Mouse (Mus musculus): Measurements from ENCODE around the gene Ldha. TPM values are rescaled to one million over a fixed set of nuclear protein-coding genes. Genes with fewer than 3 reads are reported as not detected.
"Not testable (repeated sequence)": the region's sequence is repeated elsewhere in the genome, so short reads cannot be mapped to it uniquely, and the experiment has no call there.

The Ldha gene
- polyA plus RNA-seq, 1 experiment from 2014 or later, result 4,161 TPM

- H3K4me3 ChIP-seq, result no peak overlapping the region
- DNase-seq (ENCODE audit: low spot score), result no peak
- H3K36me3 ChIP-seq, result peaks cover 26% of the 10 kb centered on the region
- no peak overlapping the region for H3K27ac ChIP-seq
- no peaks in the 10 kb centered on the region for H3K4me1 ChIP-seq
- no peaks in the 10 kb centered on the region for H3K9me3 ChIP-seq
- WGBS, result 62% methylated on average over 6 of the region's 6 CpGs
- no peaks in the 10 kb centered on the region for H3K27me3 ChIP-seq (ENCODE audit: insufficient read depth, poor library complexity, severe bottlenecking)
Measured at GRCm38 (mm10) chr7:46859031-46859430, 17.8 kb downstream of the Ldha start.

DNA sequence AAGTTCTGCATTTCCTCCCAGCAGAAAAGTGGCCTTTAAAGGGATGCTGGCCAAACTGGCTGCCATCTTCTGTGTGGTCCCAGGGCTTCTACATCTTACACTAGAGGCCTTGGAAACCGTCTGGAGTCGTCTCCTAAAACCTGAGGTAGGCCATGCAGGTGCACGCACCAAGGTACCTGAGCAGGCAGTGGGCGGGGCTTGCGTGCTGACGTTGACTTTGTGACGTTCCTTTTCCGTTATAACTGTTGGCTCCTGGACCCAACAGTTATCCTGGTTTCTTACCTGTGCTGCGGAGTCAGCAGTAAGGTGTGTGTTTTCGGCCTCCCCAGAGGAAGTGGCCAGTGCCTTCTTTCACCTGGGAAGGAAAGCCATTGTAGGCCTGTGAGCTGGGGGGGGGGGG, 19.7 kb downstream of the Ldha start, which contains the start of gene Ldhc:
Ldhc (plus strand) TSS at position 208 of the 400 bp plus-strand sequence.
- no peak for DNase-seq (ENCODE audit: low spot score)
- H3K27ac ChIP-seq, result no peak within 1 kb of the TSS
- no peaks in the 10 kb centered on the region for H3K27me3 ChIP-seq (ENCODE audit: insufficient read depth, poor library complexity, severe bottlenecking)
- no peaks in the 10 kb centered on the region for H3K4me1 ChIP-seq
- 37% methylated on average over 10 of the region's 10 CpGs for WGBS
- H3K36me3 ChIP-seq, result peaks cover 6% of the 10 kb centered on the region
- H3K4me3 ChIP-seq, result no peak within 1 kb of the TSS
- no peaks in the 10 kb centered on the region for H3K9me3 ChIP-seq

DNA sequence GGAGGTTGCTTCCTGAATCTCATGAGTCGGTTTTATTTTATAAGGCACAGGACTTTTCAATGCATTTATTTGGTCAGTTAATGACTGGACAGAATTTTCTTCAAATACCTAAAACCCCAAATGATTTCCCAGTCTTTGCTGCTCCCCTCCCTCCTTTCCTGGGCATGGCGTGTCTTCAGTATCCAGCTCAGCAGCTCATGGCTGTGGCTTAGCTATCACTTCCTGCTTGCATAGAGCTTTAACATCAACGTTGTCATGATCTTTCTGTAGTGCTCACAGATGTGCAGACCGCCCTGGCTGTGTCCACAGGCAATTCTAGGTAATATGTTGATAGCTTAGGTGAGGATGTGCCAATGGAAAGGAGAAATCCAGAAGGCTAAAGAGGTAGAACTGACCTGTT, 30.7 kb downstream of the Ldha start:
- Histone ChIP-seq H3K4me3 (no peak overlapping the region), H3K4me1 (no peaks in the 10 kb centered on the region), H3K27ac (no peak overlapping the region), H3K36me3 (no peaks in the 10 kb centered on the region), H3K27me3 (ENCODE audit: insufficient read depth, poor library complexity, severe bottlenecking) (no peaks in the 10 kb centered on the region), H3K9me3 (no peaks in the 10 kb centered on the region)
- no peak for DNase-seq (ENCODE audit: low spot score)
- WGBS, result 60% methylated on average over 4 of the region's 4 CpGs

GRCm38 (mm10) chr7:46876841-46877240, 35.6 kb downstream of the Ldha start:
- Histone ChIP-seq H3K4me1 (no peaks in the 10 kb centered on the region), H3K27ac (no peak overlapping the region), H3K27me3 (ENCODE audit: insufficient read depth, poor library complexity, severe bottlenecking) (no peaks in the 10 kb centered on the region), H3K9me3 (no peaks in the 10 kb centered on the region), H3K36me3 (no peaks in the 10 kb centered on the region), H3K4me3 (no peak overlapping the region)
- 57% methylated on average over 4 of the region's 4 CpGs for WGBS
- no peak for DNase-seq (ENCODE audit: low spot score)

DNA sequence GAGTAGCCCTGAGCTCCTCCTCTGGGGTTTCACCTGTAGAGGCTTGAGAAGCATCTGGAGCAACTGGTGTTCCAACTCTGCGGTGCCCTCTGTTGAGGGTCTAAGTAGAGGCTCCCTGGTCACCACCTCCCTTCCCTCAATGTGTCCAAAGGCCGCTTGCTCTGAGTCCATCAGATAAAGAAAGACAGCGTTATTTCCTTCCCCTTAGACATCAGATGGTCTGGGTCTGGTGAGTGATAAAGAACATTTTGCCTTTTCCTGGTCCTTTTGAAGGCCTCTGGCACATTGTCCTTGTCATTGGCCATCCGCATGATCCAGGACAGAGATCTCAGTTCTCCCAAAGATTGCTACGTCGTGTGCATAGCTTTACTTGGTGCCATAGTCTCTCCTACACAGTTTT, 36.0 kb downstream of the Ldha start:
- Histone ChIP-seq H3K27ac (no peak overlapping the region), H3K36me3 (no peaks in the 10 kb centered on the region), H3K4me1 (no peaks in the 10 kb centered on the region), H3K9me3 (no peaks in the 10 kb centered on the region), H3K4me3 (no peak overlapping the region), H3K27me3 (ENCODE audit: insufficient read depth, poor library complexity, severe bottlenecking) (no peaks in the 10 kb centered on the region)
- whole genome bisulfite sequencing, result 61% methylated on average over 6 of the region's 6 CpGs
- DNase-seq (ENCODE audit: low spot score), result no peak

DNA sequence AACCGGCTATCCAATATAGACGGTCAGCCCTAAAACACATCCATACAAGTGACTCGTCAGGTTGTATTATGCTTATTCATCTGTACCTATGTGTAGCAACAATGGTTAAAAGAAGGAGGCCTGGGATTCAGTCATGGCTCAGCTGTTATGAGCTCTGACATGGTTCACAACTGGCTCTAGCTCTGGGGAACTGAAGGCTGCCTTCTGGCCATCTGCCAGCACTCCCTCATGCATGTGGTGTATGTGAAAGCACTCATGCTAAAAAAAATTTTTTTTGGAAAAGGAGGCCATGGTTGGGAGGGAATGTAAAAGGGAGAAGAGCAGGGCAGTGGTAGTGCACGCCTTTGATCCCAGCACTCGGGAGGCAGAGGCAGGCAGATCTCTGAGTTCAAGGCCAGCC, 38.6 kb downstream of the Ldha start:
- no peaks in the 10 kb centered on the region for H3K9me3 ChIP-seq
- no peak overlapping the region for H3K27ac ChIP-seq
- peaks cover 9% of the 10 kb centered on the region for H3K36me3 ChIP-seq
- no peak for DNase-seq (ENCODE audit: low spot score)
- no peaks in the 10 kb centered on the region for H3K4me1 ChIP-seq
- no peak overlapping the region for H3K4me3 ChIP-seq
- 92% methylated on average over 5 of the region's 5 CpGs for WGBS
- H3K27me3 ChIP-seq (ENCODE audit: insufficient read depth, poor library complexity, severe bottlenecking), result no peaks in the 10 kb centered on the region

DNA sequence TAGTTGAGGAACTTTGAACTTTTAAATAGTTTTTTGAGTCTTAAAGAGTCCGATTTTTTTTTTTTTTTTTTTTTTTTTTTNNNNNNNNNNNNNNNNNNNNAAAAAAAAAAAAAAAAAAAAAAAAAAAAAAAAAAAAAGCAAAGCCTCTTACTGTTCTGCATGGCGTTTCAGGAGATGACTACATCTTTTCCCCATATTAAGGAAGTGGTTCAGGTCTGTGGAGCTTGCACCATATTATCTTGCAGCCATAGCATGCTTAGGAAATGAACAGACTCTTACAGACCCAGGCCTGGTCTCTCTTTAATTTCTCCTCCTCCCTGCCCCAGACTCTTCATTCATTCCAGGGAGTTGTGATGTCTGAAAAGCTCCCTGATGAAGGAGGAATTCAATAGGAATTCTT, 39.7 kb downstream of the Ldha start:
- Histone ChIP-seq H3K9me3 (no peaks in the 10 kb centered on the region), H3K27ac (no peak overlapping the region), H3K27me3 (ENCODE audit: insufficient read depth, poor library complexity, severe bottlenecking) (no peaks in the 10 kb centered on the region), H3K4me3 (no peak overlapping the region), H3K4me1 (no peaks in the 10 kb centered on the region), H3K36me3 (peaks cover 20% of the 10 kb centered on the region)
- 91% methylated on average over 2 of the region's 2 CpGs for WGBS
- no peak for DNase-seq (ENCODE audit: low spot score)

- H3K4me1 ChIP-seq; H3K27ac ChIP-seq; H3K27me3 ChIP-seq (ENCODE audit: insufficient read depth, poor library complexity, severe bottlenecking); H3K9me3 ChIP-seq; DNase-seq (ENCODE audit: low spot score); H3K4me3 ChIP-seq: not testable (repeated sequence)
- 80% methylated on average over 8 of the region's 8 CpGs for WGBS
- H3K36me3 ChIP-seq, result peaks cover 30% of the 10 kb centered on the region
Measured at GRCm38 (mm10) chr7:46881941-46882340, 40.7 kb downstream of the Ldha start.

GRCm38 (mm10) chr7:46883304-46883703, 42.0 kb downstream of the Ldha start:
- no peaks in the 10 kb centered on the region for H3K27me3 ChIP-seq (ENCODE audit: insufficient read depth, poor library complexity, severe bottlenecking)
- no peak overlapping the region for H3K27ac ChIP-seq
- WGBS, result 74% methylated on average over 3 of the region's 3 CpGs
- no peak overlapping the region for H3K4me3 ChIP-seq
- DNase-seq (ENCODE audit: low spot score), result no peak
- H3K36me3 ChIP-seq, result peaks cover 43% of the 10 kb centered on the region
- no peaks in the 10 kb centered on the region for H3K4me1 ChIP-seq
- no peaks in the 10 kb centered on the region for H3K9me3 ChIP-seq

DNA sequence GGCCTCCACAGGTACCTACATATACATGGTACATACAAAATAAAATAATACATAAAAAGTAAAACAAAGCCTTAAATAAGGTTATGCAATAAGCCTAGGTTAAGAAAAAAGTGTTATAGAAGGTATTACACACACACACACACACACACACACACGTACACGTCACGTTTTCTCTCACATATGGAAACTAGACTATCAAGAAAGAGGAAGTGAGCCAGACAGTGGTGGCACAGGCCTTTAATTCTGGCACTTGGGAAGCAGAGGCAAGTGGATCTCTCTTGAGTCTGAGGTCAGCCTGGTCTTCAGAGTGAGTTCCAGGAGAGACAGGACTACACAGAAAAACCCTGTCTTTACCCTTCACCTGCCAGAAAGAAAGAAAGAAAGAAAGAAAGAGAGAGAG, 54.2 kb downstream of the Ldha start:
- no peaks in the 10 kb centered on the region for H3K9me3 ChIP-seq
- no peaks in the 10 kb centered on the region for H3K4me1 ChIP-seq
- WGBS, result 87% methylated on average over 3 of the region's 3 CpGs
- H3K36me3 ChIP-seq, result peaks cover 92% of the 10 kb centered on the region
- no peaks in the 10 kb centered on the region for H3K27me3 ChIP-seq (ENCODE audit: insufficient read depth, poor library complexity, severe bottlenecking)
- no peak overlapping the region for H3K4me3 ChIP-seq
- DNase-seq (ENCODE audit: low spot score), result no peak
- no peak overlapping the region for H3K27ac ChIP-seq

GRCm38 (mm10) chr7:46899343-46899742, 58.1 kb downstream of the Ldha start:
- no peak for DNase-seq (ENCODE audit: low spot score)
- Histone ChIP-seq H3K27ac (no peak overlapping the region), H3K27me3 (ENCODE audit: insufficient read depth, poor library complexity, severe bottlenecking) (no peaks in the 10 kb centered on the region), H3K9me3 (no peaks in the 10 kb centered on the region), H3K36me3 (peaks cover 92% of the 10 kb centered on the region), H3K4me3 (no peak overlapping the region), H3K4me1 (no peaks in the 10 kb centered on the region)
- WGBS, result 79% methylated on average over 3 of the region's 3 CpGs

Other genes with a start within 250 kb of the Ldha start
- gene Sergef, start 201.7 kb upstream of the Ldha start, polyA plus RNA-seq (2016; fragmentation: Nextera tagmentation; extraction: Ambion mirVana), result 12.0 and 12.5 TPM in 2 replicates
- 0.19 TPM in 1 of 2 replicates, not detected in the other for gene Tph1, start 168.9 kb upstream of the Ldha start, polyA plus RNA-seq (2016; fragmentation: Nextera tagmentation; extraction: Ambion mirVana)
- gene Saal1, start 130.8 kb upstream of the Ldha start, polyA plus RNA-seq (2016; fragmentation: Nextera tagmentation; extraction: Ambion mirVana), result 18.7 and 26.4 TPM in 2 replicates
- gene Saa3, start 125.8 kb upstream of the Ldha start, polyA plus RNA-seq (2016; fragmentation: Nextera tagmentation; extraction: Ambion mirVana), result 0.21 TPM in 1 of 2 replicates, not detected in the other
- 0.14 TPM in 1 of 2 replicates, not detected in the other for gene Saa4, start 108.9 kb upstream of the Ldha start, polyA plus RNA-seq (2016; fragmentation: Nextera tagmentation; extraction: Ambion mirVana)
- 2.7 TPM in 1 of 2 replicates, not detected in the other for gene Saa1, start 98.5 kb upstream of the Ldha start, polyA plus RNA-seq (2016; fragmentation: Nextera tagmentation; extraction: Ambion mirVana)
- gene Saa2, start 89.7 kb upstream of the Ldha start, polyA plus RNA-seq (2016; fragmentation: Nextera tagmentation; extraction: Ambion mirVana), result 0.32 and 2.5 TPM in 2 replicates
- gene Hps5, start 45.4 kb upstream of the Ldha start, polyA plus RNA-seq (2016; fragmentation: Nextera tagmentation; extraction: Ambion mirVana), result 13.9 and 14.5 TPM in 2 replicates
- 40.6 and 45.1 TPM in 2 replicates for gene Gtf2h1, start 45.4 kb upstream of the Ldha start, polyA plus RNA-seq (2016; fragmentation: Nextera tagmentation; extraction: Ambion mirVana)
- 0.13 TPM in 1 of 2 replicates, not detected in the other for gene Ldhc, start 19.7 kb downstream of the Ldha start, polyA plus RNA-seq (2016; fragmentation: Nextera tagmentation; extraction: Ambion mirVana)
- 198 and 215 TPM in 2 replicates for gene Tsg101, start 78.5 kb downstream of the Ldha start, polyA plus RNA-seq (2016; fragmentation: Nextera tagmentation; extraction: Ambion mirVana)
- 8.3 and 9.0 TPM in 2 replicates for gene Uevld, start 117.1 kb downstream of the Ldha start, polyA plus RNA-seq (2016; fragmentation: Nextera tagmentation; extraction: Ambion mirVana)
- gene Gm9999, start 142.1 kb downstream of the Ldha start, polyA plus RNA-seq (2016; fragmentation: Nextera tagmentation; extraction: Ambion mirVana), result not detected in 2 replicates
- gene Spty2d1, start 166.9 kb downstream of the Ldha start, polyA plus RNA-seq (2016; fragmentation: Nextera tagmentation; extraction: Ambion mirVana), result 14.4 and 15.6 TPM in 2 replicates
- gene Tmem86a, start 209.1 kb downstream of the Ldha start, polyA plus RNA-seq (2016; fragmentation: Nextera tagmentation; extraction: Ambion mirVana), result 14.8 and 19.9 TPM in 2 replicates

All from heart, embryonic 10.5 days (tissue).